Mouse (Mus musculus) cerebellum, adult 2 months (tissue): ENCODE data around the gene Hmbs.

Source experiments
- CTCF ChIP-seq: fragments of 200-500 bp; IDR thresholded peaks from 2 replicates; pipeline ENCODE4 v1.5.1; 2011; ENCODE audit warnings: low read depth, mild to moderate bottlenecking, control low read depth, low read length, moderate library complexity, borderline replicate concordance; ENCODE audit not compliant: insufficient read depth
- POLR2A ChIP-seq: fragments of 200-500 bp; IDR thresholded peaks from 2 replicates; pipeline ENCODE4 v1.6.1; 2011; ENCODE audit warnings: low read length, control low read depth, borderline replicate concordance; ENCODE audit not compliant: insufficient read depth

- TF ChIP-seq POLR2A: no peak
- TF ChIP-seq CTCF: no peak
Observed at GRCm38 (mm10) chr9:44348546-44348945, 4.5 kb upstream of the Hmbs start.
